Mouse (Mus musculus): ENCODE measurements around the gene Sdk1. TPM values are rescaled to one million over a fixed set of nuclear protein-coding genes. Genes with fewer than 3 reads are reported as not detected.
A peak's percentile ranks its signal among the peaks of the same experiment; 100 is the strongest.

Gene Sdk1
- total and polyA plus RNA-seq, 2 experiments from 2014 or later = 0.59 to 8.4 TPM

DNA sequence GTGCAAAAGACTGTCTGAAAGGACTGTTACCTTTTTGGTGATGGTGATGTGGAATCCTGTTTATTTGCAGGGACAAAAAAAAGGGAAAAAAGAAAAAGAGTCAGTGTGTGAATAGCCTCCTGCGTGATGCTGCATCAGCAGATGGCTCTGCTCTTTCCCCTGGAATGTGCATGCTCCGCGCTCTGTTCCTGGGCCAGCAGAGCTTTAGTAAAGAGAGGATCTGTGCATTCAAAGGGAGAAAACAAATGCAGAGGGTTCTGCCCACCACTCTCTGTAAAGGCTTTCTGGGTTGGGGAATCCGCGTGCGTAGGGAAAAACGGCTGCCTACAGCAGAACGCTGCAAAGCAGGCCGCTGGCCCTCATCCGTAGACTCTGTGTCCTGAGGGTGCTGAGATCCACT lies 644.7 kb downstream of the Sdk1 start:
- Histone ChIP-seq H3K4me1 (ENCODE audit: control insufficient read depth, insufficient read depth) (peaks cover 7% of the 10 kb centered on the region; the same call in 1 of the 2 replicates), H3K4me2 (ENCODE audit: low read depth, low read length) (no peak overlapping the region), H3K9me3 (replicated peaks; ENCODE audit: control insufficient read depth, low read length) (no peaks in the 10 kb centered on the region), H3K36me3 (replicated peaks; ENCODE audit: control insufficient read depth, insufficient read depth, low read length) (no peaks in the 10 kb centered on the region), H3K27ac (ENCODE audit: low read depth) (no peak overlapping the region), H3K4me3 (ENCODE audit: low read depth, low read length) (no peak overlapping the region), H3K9ac (replicated peaks; ENCODE audit: low read depth, low read length) (no peak overlapping the region), H3K27me3 (ENCODE audit: control insufficient read depth, insufficient read depth, low read length) (no peaks in the 10 kb centered on the region)
- WGBS = 85% methylated on average over 10 of the region's 10 CpGs
- DNase-seq (ENCODE audit: low spot score) = no peak
- ATAC-seq (ENCODE audit: insufficient read depth, low read depth) = no peak
- no peak for TF ChIP-seq EP300 (IDR thresholded peaks at IDR 0.05; ENCODE audit: low read depth)
- no peak for TF ChIP-seq CTCF (IDR thresholded peaks at IDR 0.05; ENCODE audit: low read depth)

DNA sequence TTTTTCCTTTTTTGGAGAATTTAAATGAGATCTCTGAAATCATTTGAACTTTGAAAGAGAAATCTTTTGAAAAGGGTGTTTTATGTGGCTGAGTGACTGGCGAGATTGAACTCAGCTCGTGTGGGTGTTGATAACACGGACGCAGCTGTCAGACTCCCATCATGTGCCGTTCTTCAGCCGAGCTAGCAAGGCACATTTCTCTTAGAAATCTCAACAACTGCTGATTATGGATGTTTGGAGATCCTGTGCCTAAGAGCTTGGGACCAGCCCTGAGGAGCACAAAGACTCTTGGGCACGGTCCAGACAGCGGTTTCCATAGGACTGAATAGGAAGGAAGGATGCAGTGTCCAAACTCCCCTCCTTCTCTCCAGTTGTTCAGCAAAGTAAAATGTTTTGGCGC lies 648.5 kb downstream of the Sdk1 start:
- Histone ChIP-seq H3K4me1 (ENCODE audit: control insufficient read depth, insufficient read depth) (peaks cover 7% of the 10 kb centered on the region; the same call in 1 of the 2 replicates), H3K4me2 (ENCODE audit: low read depth, low read length) (peak overlapping the region; percentile 28), H3K27ac (ENCODE audit: low read depth) (no peak overlapping the region), H3K36me3 (replicated peaks; ENCODE audit: control insufficient read depth, insufficient read depth, low read length) (no peaks in the 10 kb centered on the region), H3K9me3 (replicated peaks; ENCODE audit: control insufficient read depth, low read length) (no peaks in the 10 kb centered on the region), H3K9ac (replicated peaks; ENCODE audit: low read depth, low read length) (no peak overlapping the region), H3K4me3 (ENCODE audit: low read depth, low read length) (no peak overlapping the region), H3K27me3 (ENCODE audit: control insufficient read depth, insufficient read depth, low read length) (no peaks in the 10 kb centered on the region)
- WGBS = 24% methylated on average over 9 of the region's 9 CpGs
- TF ChIP-seq CTCF (IDR thresholded peaks at IDR 0.05; ENCODE audit: low read depth) (no peak), EP300 (IDR thresholded peaks at IDR 0.05; ENCODE audit: low read depth) (no peak)
- DNase-seq (ENCODE audit: low spot score) (no peak), ATAC-seq (ENCODE audit: insufficient read depth, low read depth) (no peak)

DNA sequence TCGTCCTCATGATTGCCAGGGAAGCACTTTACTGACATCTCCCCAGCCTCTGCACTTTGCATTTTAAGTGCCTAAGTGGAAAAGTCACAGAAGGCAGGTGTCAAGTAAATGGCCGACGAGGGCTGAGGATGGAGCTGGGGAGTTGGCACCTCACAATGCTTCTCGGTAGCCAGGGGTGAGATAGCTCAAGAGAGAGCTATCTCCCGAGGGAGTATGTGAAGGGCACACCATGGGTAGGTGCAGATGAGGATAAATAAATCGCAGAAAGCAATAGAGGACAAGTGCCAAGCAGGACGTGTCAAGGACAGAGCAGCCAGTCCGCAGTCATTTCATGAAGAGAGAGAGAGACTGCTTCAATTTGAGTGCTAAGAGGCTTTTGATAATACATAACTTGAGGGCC lies 655.1 kb downstream of the Sdk1 start:
- Histone ChIP-seq H3K27me3 (ENCODE audit: control insufficient read depth, insufficient read depth, low read length) (no peaks in the 10 kb centered on the region), H3K9me3 (replicated peaks; ENCODE audit: control insufficient read depth, low read length) (peaks cover 7% of the 10 kb centered on the region; the same call in 1 of the 2 replicates), H3K4me2 (ENCODE audit: low read depth, low read length) (no peak overlapping the region), H3K36me3 (replicated peaks; ENCODE audit: control insufficient read depth, insufficient read depth, low read length) (no peaks in the 10 kb centered on the region), H3K27ac (ENCODE audit: low read depth) (no peak overlapping the region), H3K9ac (replicated peaks; ENCODE audit: low read depth, low read length) (no peak overlapping the region), H3K4me1 (ENCODE audit: control insufficient read depth, insufficient read depth) (no peaks in the 10 kb centered on the region), H3K4me3 (ENCODE audit: low read depth, low read length) (no peak overlapping the region)
- 40% methylated on average over 8 of the region's 8 CpGs for WGBS
- ATAC-seq (ENCODE audit: insufficient read depth, low read depth) (no peak), DNase-seq (ENCODE audit: low spot score) (no peak)
- no peak for TF ChIP-seq EP300 (IDR thresholded peaks at IDR 0.05; ENCODE audit: low read depth)
- no peak for TF ChIP-seq CTCF (IDR thresholded peaks at IDR 0.05; ENCODE audit: low read depth)

DNA sequence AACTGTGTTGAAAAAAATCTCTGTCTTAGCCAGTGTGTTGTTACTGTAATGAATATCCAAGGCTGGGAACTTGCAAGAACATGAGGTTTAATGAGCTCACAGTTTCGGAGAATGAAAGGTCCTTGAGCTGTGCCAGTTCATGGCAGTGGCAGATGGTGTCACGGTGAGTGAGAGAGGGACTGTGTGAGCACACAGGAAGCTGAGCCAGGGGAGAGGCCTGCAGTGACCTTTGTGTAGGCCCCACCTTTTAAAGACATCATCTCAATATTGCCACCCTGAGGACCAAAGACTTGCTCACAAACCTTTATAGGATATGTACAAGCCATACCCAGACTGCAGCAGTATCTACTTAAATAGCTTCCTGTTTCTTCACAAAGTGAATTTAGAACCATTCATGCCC lies 656.2 kb downstream of the Sdk1 start:
- 62% methylated on average over 2 of the region's 2 CpGs for WGBS
- TF ChIP-seq EP300 (IDR thresholded peaks at IDR 0.05; ENCODE audit: low read depth) (no peak), CTCF (IDR thresholded peaks at IDR 0.05; ENCODE audit: low read depth) (no peak)

DNA sequence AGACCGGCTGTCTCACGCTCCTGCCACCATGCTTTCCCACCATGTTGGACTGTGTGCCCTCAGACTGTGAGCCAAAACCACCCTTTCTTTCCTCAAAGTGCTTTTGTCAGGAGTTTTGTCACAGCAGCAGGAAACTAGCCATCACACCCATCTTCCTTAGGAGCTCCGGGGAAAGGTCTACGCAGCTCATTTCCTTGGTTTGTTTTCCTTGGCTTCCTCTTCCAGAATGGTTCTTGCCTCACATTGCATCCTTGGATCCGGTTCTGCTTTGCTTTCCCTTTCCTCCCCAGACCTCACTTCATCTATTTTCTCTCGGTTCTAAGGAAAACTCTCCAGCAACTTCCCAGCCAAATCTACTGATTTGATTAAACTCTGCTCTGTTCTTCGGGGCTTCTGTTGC lies 658.5 kb downstream of the Sdk1 start:
- Histone ChIP-seq H3K9me3 (replicated peaks; ENCODE audit: control insufficient read depth, low read length) (peaks cover 7% of the 10 kb centered on the region; the same call in 1 of the 2 replicates), H3K27ac (ENCODE audit: low read depth) (no peak overlapping the region), H3K9ac (replicated peaks; ENCODE audit: low read depth, low read length) (no peak overlapping the region), H3K36me3 (replicated peaks; ENCODE audit: control insufficient read depth, insufficient read depth, low read length) (no peaks in the 10 kb centered on the region), H3K4me2 (ENCODE audit: low read depth, low read length) (no peak overlapping the region), H3K4me3 (ENCODE audit: low read depth, low read length) (no peak overlapping the region), H3K27me3 (ENCODE audit: control insufficient read depth, insufficient read depth, low read length) (no peaks in the 10 kb centered on the region), H3K4me1 (ENCODE audit: control insufficient read depth, insufficient read depth) (peaks cover 15% of the 10 kb centered on the region)
- ATAC-seq (ENCODE audit: insufficient read depth, low read depth) (no peak), DNase-seq (ENCODE audit: low spot score) (no peak)
- 69% methylated on average over 7 of the region's 7 CpGs for WGBS
- TF ChIP-seq CTCF (IDR thresholded peaks at IDR 0.05; ENCODE audit: low read depth) (no peak), EP300 (IDR thresholded peaks at IDR 0.05; ENCODE audit: low read depth) (no peak)

More for the DNA sequence above, 656.2 kb downstream of the Sdk1 start:
- DNase-seq (ENCODE audit: low spot score) = no peak
- Histone ChIP-seq H3K4me1 (ENCODE audit: control insufficient read depth, insufficient read depth) (peaks cover 4% of the 10 kb centered on the region), H3K9me3 (replicated peaks; ENCODE audit: control insufficient read depth, low read length) (peaks cover 7% of the 10 kb centered on the region; the same call in 1 of the 2 replicates), H3K36me3 (replicated peaks; ENCODE audit: control insufficient read depth, insufficient read depth, low read length) (no peaks in the 10 kb centered on the region), H3K27ac (ENCODE audit: low read depth) (no peak overlapping the region), H3K9ac (replicated peaks; ENCODE audit: low read depth, low read length) (no peak overlapping the region), H3K4me2 (ENCODE audit: low read depth, low read length) (no peak overlapping the region), H3K27me3 (ENCODE audit: control insufficient read depth, insufficient read depth, low read length) (no peaks in the 10 kb centered on the region), H3K4me3 (ENCODE audit: low read depth, low read length) (no peak overlapping the region)
- ATAC-seq (ENCODE audit: insufficient read depth, low read depth) = no peak

DNA sequence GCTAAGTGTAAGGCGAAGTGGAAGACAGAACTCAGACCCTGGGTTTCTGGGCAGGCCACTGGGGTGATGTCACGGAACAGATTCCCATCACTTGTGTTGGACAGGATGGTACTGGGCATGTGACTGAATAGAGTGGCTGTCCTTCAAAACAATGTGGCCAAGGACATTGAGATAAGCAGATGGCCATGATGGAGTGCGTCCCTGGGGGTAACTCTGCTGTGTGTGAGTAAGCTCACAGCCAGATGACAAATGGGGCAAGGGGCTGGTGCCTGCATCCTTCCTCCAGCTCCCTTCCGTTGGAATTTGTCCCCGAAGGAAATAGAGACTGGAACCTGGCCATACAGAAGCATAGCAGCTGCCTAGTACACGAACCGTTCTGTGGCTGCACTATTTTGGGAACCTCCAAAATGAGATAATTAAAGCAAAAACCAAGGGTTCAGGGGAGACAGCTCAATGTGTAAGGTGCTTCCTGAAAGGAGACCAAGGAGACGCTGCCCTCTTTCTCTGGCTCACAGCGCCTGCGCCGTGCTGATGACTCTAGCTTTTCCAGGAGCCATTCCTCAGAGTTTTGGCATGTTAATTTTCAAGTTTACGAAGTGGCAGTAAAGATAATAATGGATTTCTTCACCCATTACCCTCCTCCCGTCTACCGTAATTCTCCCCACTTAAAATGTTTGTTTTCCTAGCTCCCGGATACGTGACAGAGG lies 661.4 kb downstream of the Sdk1 start:
- peaks cover 15% of the 10 kb centered on the region for H3K4me1 ChIP-seq (ENCODE audit: control insufficient read depth, insufficient read depth)
- H3K4me2 ChIP-seq (ENCODE audit: low read depth, low read length) = no peak overlapping the region
- H3K27ac ChIP-seq (ENCODE audit: low read depth) = no peak overlapping the region
- TF ChIP-seq EP300 (IDR thresholded peaks at IDR 0.05; ENCODE audit: low read depth) = peak; percentile 63; the same call in 1 of the 2 replicates
- TF ChIP-seq CTCF (IDR thresholded peaks at IDR 0.05; ENCODE audit: low read depth) = no peak
- no peak overlapping the region for H3K4me3 ChIP-seq (ENCODE audit: low read depth, low read length)
- peaks cover 7% of the 10 kb centered on the region; the same call in 1 of the 2 replicates for H3K9me3 ChIP-seq (replicated peaks; ENCODE audit: control insufficient read depth, low read length)
- no peaks in the 10 kb centered on the region for H3K27me3 ChIP-seq (ENCODE audit: control insufficient read depth, insufficient read depth, low read length)
- no peaks in the 10 kb centered on the region for H3K36me3 ChIP-seq (replicated peaks; ENCODE audit: control insufficient read depth, insufficient read depth, low read length)
- H3K9ac ChIP-seq (replicated peaks; ENCODE audit: low read depth, low read length) = no peak overlapping the region
- ATAC-seq (ENCODE audit: insufficient read depth, low read depth) (peak; percentile 66), DNase-seq (ENCODE audit: low spot score) (no peak)
- WGBS = 33% methylated on average over 16 of the region's 16 CpGs

Measured in heart, postnatal 0 days (tissue).